Mouse (Mus musculus): ENCODE measurements at regions not wholly inside any gene's neighbourhood (a gene's known extent, or its start where the extent isn't known, plus 50 kb on each side); places are given as distances from the start of the nearest gene placed in this dataset.

GRCm38 (mm10) chr11:114603108-114603507 lies 65.2 kb upstream of the Rpl38 start:
- no peak for TF ChIP-seq CTCF (IDR thresholded peaks at IDR 0.05; ENCODE audit: control insufficient read depth, insufficient read depth, low read length)
- TF ChIP-seq POLR2A (IDR thresholded peaks at IDR 0.05; ENCODE audit: borderline replicate concordance, control insufficient read depth, low read depth, low read length): no peak
